Mouse (Mus musculus) olfactory bulb, adult 2 months (tissue): Measurements from ENCODE around the gene Nexmif.

Source experiments
- CTCF ChIP-seq: fragments of 200-500 bp; IDR thresholded peaks from 2 replicates; pipeline ENCODE4 v1.5.1; 2012; ENCODE audit warnings: low read depth, mild to moderate bottlenecking, low read length, moderate library complexity; ENCODE audit not compliant: insufficient read depth
- POLR2A ChIP-seq: fragments of 200-500 bp; IDR thresholded peaks from 2 replicates; pipeline ENCODE4 v1.6.1; 2012; ENCODE audit warnings: mild to moderate bottlenecking, low read depth, low read length, moderate library complexity; ENCODE audit not compliant: insufficient read depth

DNA sequence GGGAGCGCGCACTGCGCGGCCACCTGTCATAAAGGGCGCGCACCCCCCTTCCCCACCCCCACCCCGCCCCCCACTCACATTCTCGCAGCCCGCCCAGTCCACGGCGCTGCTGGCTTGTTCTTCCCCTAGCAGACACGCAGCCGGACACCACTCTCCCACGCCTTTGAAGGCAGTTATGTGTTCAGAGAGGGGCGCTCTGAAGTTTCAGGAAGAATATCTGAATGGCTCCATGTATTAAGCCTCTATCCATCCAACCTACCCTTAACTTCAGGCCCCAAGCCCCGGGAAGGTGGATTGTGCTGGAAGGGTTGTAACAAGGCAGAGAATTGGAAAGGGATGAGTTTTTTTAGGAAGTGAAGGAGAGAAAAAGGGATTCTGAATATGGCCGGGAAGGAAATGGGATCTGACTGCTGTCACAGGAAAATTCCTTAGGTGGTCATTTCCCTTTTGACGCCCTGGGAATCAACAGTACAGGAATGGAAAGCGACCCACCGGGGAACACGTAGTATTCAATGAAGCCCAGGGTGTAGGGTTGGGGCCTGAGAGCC lies 681 bp upstream of the Nexmif start:
- TF ChIP-seq POLR2A (no peak), CTCF (no peak)
